Mouse (Mus musculus): ENCODE measurements at regions not wholly inside any gene's neighbourhood (a gene's known extent, or its start where the extent isn't known, plus 50 kb on each side); places are given as distances from the start of the nearest gene placed in this dataset.

DNA sequence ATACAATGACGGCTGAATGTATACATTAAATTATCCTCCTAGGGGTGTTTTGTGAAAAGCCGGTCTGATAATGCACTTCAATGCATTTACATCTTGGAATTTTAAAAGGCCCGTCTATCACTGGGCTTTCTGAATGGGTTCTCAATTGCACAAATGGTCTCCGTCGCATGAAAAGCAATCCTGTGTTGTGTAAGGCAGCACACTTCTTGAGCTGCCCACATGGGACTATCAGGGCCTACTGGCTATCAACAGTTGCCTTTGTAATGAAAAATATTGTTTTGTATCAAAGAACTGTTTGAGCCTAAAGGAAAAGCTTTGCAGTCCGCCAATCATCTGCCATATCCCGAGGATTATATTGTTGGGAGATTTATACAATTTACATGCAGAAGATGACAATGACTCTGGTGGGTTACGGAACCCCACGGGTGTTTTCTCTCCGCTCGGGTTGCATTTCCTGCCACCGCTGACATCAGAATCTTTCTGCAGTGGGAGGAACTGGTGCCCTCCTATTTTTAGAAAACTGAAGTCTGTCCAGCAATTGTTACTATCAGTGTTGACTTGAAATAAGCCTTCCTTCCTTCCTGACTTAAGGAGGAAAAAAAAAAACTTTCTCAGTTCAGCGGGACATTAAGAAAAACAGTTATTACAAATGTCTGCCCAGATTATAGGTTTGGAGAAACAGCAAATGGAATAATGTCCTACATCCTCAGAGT is 118.7 kb downstream of the Tmem26 start:
- DNase-seq (ENCODE audit: low read depth, low spot score), result no peak

DNA sequence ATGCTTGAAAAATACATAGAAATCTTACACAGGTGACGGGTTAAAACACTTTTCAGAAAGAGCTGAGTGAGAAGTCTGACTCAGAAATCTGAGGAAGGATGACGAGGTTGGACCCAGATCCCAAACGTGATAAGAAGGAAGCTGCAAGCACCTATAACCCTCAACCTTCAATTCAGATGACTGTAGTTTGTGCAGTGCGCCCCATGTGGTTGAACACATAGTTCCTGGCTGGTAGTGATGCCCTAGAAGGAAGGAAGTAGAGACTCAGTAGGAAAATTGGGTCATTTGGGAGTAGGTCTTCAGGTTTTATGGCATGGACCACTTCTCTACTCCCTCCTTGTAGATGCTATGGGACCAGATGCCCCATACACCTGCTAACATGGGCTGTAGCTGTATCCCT is 120.6 kb downstream of the Tmem26 start:
- DNase-seq (ENCODE audit: low read depth, low spot score), result peak; percentile 21

DNA sequence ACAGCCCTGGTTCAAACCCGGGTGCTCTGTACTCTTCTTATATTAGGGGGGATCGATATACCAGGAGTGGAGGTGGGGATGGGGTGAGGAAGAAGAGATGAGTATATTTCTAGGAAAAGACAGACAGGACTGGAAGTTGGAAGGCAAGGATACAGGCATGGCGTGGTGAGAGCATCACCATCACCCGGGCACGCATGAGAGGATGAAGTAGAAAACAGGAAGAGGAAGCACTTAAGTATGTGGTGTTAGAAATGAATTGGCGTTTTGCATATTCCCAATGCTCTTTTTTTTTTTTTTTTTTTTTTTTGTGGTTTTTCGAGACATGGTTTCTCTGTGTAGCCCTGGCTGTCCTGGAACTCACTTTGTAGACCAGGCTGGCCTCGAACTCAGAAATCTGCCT is 121.2 kb downstream of the Tmem26 start:
- no peak for DNase-seq (ENCODE audit: low read depth, low spot score)

DNA sequence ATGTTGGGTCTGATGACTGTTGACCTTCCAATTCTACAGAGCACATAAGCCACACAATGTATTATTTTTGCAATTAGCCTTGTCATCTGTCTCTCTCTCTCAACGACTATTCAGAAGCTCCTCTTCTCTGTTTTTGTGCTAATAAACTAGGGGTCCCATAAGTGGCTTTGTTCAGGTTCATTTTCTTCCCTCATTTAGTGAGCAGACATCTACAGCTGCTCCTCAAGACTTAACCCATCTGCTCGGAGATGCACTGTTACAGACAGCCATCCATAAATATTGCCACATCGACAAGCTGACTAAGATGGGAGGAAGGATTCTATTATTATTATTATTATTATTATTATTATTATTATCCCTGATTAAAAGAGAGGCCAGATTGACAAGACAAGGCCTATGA is 127.7 kb downstream of the Tmem26 start:
- DNase-seq (ENCODE audit: low read depth, low spot score), result no peak

DNA sequence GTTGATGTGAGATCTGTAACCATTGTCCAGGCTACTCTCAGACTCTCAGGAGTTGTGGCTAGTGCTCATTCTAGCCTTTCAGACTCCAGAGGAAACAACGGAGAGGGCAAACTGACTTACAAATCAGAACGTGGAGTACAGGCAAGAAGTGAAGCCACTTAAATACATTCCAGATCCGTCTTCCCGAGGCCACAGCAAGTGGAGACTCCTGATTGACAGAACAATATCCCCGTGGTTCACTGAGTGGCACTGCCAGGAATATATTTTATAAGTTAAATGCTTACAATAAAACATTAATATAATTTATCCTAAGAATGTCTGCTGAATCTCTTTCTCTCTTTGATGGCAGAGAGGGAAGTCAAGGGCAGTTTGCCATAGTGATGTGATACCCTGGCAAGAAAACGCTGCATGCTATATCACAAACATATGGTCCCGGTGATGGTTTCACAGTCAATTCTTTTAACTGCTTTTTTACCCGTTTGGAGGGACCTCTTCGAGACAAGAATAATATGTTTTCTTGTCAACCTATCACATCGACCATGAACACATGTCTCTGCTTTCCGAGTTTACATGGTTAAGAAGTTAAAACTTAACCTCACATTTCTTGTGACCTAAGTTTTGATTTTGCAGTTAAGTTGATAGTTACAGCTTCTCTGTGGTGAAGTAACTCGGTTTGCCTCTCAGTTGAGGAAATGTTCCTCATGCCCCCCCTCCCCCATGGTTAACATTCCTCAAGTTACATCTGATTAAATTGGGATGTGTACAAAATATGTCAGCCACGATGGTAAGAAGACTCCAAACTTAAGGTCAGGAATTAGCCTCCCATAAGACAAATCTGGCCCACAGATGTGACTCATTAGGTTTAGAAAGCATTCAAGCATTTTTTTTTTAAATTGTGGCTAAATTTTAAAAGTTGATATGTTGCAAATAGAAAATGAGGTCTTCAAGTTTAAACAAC is 132.8 kb downstream of the Tmem26 start:
- no peak for DNase-seq (ENCODE audit: low read depth, low spot score)

DNA sequence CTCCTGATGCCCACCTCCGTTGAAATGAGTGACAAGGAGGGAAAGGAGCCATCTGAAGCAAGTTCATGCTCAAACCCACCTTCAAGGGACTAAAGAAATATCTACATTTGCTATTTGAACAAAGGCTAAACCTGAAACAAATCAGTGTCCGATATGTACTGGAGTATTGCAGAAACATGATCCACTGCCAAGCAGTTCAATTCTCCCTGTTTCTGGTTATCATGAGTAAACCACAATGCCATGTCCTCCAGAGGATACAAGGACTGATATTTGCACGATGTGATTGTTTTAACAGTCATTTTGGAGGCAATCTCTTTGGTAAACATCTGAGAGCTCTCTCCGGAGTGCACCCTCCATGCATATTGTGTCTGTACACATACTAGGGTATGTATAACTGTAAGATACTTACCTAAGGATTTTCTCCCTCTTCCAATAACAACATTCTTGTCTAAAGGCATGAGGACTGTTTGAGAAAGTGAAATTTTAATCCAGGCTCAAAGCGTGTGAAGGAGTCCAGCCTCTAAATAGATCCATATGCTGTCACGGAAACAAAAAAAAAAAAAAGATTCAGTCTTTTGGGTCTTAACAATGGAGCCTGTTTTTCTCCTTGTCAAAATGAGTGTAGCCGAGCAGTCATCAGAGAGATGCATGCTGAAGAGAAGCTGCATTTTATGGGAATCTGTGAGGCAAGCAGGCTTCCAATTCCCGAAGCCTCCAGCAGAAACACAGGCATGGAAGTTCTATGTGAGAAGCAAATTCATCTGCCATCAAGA is 141.3 kb downstream of the Tmem26 start:
- DNase-seq (ENCODE audit: low read depth, low spot score), result no peak

DNA sequence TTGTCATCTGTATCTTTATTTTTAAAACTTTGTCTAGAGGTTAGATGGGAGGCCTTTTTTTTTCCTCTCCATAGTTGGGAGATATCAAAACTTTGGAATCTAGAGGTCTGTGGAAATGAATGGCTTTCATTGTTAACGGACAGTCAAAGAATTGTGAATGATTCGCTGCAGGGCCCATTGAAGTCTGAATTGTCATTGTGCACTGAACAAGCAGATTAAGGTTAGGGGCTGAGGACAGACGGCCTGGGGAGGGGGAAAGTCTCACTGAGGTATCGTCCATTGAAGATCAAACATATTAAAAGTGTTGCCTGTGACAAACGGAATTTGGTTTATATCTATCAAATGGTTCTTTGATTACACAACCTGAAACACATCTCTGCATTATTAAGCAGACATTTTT is 142.3 kb downstream of the Tmem26 start:
- no peak for DNase-seq (ENCODE audit: low read depth, low spot score)

DNA sequence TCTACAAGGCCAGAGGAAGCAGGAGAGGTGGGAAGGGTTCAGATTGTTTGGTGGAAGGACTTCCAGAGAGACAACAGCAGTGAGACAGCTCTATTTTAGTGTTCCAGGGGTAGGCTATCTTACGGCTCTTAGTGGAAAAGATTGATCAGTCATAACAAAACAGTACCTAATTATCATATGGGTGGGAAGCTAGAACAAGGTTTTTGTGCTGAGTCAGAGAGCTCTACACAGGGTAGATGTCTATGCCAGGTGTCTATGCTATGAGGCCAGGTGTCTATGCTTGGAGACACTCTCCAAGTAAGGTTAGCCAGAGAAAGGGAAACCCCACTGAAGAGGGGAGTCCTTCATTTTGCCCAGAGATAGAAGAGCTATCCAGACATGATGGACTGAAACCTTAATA is 143.9 kb downstream of the Tmem26 start:
- DNase-seq (ENCODE audit: low read depth, low spot score), result no peak

DNA sequence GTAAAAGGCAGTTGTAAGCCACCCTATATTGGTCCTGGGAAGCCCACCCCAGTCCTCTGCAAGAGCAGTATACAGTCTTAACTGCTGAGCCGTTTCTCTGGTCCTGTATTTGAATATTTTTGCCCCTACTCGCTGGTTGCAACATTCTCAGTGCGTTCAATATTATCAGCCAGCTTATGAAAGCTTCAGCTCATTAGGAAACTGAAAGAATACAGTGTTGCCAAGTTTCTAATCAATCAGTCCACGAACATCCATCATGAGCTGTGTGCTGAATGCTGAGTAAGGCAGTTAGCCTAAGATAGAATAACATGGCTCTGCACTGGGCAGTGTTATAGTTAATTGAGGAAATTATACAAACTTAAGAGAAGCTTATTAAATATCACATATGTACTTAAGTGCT is 148.7 kb downstream of the Tmem26 start:
- no peak for DNase-seq (ENCODE audit: low read depth, low spot score)

DNA sequence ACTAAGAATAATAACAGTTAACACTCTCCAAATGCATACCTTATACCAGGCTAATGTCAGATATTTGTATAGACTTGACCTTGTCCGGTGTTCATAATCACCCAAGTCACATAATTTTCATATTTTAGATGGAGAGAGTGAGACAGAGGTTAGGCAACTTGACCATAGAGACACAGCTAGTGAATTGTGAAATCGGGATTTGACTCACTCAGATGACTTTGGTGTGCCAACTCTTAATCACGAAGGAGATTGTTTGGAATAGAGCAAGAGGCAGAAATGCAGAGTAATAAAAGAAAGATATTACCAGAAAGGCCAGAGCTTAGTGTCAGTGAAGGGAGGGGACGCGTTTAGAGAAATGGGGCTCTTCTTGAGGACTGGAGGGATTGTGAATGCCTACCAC is 152.2 kb downstream of the Tmem26 start:
- no peak for DNase-seq (ENCODE audit: low read depth, low spot score)

DNA sequence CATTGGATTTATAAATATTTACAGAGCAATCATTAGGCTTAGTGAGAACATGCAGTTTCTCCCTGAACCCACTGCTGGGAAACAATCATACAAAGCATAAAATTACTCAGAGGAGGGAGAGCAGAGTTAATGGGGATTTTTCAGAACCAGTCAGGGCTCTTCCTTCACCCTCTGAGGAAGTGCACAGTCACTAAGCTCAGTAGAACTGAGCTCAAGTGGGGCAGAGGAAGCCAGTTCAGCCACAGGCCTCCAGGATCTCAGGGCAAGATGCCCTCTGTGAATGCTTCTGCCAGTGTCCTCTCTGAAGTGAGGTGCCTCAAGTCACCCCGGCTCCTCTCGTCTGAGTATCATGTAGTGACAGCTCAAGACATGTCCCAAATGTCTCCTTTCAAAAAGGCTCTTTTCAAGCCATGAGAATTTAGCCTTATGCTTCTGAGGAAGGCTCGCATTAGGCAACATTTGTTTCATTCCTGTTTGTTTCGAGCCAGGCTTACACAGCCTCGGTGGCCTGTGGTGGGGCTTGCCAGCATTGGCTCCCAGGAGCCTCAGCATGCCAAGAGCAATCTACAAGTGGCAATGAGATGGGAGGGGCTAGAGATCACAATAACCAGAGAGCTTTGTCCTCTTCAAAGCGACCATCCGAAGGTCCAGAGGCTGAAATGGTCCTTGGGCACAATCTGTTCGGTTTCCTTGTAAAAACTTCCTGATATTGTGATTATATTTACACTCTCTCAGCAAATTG is 169.8 kb downstream of the Tmem26 start:
- DNase-seq (ENCODE audit: low read depth, low spot score), result no peak

DNA sequence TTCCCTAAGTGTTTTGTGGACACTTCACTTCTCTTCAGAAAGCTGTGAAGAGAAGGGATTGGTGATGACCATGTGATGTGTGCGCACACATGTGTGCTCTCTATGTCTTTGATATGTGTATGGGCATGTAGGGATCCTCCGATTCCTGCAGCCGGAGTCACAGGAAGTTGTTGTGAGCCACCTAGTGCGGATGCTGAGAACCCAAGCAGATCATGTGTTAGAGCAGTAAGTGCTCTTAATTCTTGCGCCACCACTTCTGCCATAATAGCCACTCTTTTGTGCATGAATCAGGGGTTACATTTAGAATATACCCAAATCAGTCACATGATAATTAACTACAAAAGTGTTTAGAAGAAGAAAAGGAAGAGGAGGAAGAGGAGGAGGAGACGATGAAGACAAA is 170.7 kb downstream of the Tmem26 start:
- DNase-seq (ENCODE audit: low read depth, low spot score), result no peak

DNA sequence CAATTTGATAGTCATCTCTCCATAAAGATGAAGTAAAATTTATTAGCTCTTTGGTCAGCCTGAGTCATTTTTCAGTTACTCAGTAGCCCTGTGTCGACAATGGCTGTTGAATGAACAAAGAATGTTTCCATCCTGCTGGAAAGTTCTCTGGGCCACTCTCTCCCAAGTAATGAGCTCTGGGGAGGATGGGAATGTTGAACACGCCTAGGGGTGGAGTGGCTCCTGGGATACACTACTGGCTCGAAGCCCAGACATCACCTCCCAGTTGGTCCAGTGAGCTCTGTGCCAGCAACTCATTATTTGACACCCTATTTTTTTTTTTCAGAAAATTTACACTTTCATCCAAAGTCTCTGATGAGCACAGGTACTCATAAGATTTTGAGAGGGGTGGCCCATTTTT is 174.1 kb downstream of the Tmem26 start:
- DNase-seq (ENCODE audit: low read depth, low spot score), result no peak

DNA sequence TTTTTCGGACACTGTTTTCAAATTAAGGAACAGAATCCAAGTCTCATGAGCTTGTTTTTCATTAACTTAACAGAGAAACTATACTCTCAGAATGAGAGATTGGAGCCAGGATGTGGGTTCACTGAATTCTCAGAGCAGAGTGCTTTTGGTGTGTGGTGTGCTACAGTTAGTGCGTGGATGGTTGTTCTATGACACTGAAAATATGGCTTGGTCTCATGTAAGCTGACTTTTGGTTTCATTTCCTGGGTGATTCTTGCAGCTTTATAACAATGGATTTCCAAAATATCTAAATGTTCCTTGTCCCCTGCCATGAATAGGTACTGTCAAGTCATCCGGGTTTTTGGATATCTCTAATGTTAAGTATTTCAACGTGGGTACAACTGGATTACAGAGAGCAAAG is 177.7 kb downstream of the Tmem26 start:
- no peak for DNase-seq (ENCODE audit: low read depth, low spot score)

DNA sequence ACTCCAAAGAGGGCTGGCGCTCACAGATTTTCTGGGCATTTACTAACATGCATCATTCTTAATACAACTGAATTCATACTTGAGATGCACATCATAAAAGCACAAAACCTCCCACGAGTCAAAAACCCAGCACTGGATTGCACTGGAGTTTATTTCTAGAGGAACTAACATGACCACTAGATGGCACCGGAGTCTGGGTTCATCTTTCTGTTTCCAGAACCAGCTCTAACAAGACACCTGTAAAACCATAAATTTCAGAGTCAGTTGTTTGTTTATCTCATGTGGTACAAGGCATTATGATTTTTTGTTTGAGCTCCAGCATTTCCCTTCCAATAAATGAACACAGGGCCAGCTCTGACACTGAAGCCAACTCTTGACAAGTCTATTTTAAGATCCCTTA is 179.2 kb downstream of the Tmem26 start:
- DNase-seq (ENCODE audit: low read depth, low spot score), result peak; percentile 41

DNA sequence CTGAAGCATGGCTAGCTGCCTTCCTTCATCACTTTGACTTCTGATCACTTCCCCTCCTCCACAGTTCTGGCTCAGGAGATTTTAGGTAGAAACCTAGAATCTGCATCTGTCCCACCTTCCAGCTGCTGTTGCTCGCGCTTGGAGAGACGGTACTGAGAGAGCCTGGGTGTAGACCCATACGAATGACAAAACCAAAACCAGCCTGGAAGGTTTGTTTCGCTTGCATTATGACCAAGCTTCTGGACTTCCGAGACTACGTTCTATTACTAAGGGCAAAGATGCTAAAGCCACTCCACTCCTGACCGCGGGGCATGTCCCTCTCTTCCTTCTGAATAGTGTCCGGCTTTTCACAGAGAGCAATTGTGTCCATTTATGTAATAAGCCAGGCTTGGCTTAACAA is 180.9 kb downstream of the Tmem26 start:
- DNase-seq (ENCODE audit: low read depth, low spot score), result no peak

DNA sequence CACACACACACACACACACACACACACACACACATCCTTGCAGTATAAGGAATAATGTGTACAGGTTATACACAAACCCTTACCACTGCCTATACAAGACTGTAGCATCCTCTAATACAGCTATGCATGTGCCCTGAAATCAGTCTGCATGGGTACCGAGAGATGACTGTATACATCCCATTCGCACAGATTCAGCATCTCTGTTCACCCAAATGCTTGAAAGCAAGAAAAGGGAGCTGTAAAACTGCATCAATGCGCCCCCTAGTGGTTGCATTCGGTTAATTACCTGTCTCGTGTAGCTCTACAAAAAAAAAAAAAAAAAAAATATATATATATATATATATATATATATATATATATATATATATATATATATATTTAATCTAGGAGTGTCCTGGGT is 184.8 kb downstream of the Tmem26 start:
- DNase-seq (ENCODE audit: low read depth, low spot score), result peak; percentile 74

DNA sequence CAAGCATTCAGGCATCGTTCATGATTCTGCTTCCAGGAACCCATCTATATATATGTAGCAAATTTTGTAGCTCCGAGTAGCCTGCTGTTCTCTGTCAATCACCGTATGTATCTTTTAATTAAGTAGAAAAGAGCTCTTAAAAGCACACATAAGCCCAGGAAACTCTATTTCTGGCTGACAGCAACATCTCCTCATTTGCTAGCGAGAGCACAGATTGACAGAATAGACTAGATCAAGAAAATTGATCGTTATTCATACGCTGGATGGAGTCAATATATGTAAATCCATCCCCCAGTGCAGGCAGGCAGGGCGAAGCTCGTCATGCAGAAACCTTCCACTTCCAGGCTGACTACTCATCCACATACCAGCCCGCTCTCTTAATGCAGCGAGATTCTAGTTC is 185.6 kb downstream of the Tmem26 start:
- no peak for DNase-seq (ENCODE audit: low read depth, low spot score)

DNA sequence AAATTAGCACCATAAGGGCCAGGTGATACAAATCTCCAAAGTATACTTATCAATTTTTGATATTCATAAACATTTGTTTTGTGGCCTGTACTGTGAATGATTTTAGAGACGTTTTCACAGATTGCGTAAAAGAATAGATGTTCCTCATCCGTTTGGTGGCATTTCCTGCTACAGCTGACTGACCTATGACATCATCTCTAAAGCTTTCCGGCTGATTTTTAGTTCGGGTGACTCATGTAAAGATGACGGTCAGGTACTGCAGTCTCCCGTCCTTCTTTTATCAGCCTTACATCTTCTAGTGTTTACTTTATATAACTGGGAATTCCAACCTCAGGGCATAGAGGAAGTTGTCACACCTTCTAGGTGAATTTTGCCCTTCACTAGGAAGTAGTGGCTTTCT is 192.7 kb downstream of the Tmem26 start:
- DNase-seq (ENCODE audit: low read depth, low spot score), result no peak

DNA sequence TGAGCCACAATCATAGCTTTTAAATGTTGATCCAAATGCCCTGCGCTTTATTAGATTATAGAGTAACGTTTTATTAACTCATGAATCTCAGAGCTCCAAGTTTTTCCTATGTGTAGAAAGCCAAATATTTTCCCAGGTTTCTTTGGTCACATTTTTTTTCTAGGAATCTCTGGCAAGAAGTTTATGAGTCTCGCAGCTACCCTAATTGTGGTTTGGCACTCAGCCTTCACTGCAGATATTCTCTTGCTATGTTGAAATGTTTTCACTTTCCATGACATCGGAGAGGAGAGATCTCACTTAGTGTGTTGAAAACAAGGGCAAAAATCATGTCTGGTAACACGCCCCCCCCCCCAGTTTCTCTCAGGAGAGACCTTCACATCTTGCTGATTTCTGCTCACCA is 212.4 kb downstream of the Tmem26 start:
- no peak for DNase-seq (ENCODE audit: low read depth, low spot score)

DNA sequence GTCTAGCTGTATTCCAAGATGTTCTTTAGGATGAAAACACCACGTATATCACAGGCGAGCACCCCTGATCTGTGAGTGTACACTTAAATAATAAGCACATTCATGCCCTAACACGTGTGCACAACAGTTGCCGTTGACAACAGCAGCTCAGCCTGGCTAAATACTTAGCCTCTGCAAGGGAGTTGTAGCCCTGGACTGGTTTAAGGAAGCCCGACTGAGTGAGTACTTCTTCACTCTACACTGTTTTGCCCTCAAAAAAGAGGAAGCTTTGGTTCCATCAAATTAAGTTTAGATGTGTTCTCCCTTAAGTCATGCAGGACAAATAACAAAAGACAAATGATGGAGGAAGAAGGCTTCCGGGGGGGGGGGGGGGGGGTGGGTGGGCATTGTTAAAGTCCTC is 208.0 kb upstream of the Rhobtb1 start:
- no peak for DNase-seq (ENCODE audit: low read depth, low spot score)

DNA sequence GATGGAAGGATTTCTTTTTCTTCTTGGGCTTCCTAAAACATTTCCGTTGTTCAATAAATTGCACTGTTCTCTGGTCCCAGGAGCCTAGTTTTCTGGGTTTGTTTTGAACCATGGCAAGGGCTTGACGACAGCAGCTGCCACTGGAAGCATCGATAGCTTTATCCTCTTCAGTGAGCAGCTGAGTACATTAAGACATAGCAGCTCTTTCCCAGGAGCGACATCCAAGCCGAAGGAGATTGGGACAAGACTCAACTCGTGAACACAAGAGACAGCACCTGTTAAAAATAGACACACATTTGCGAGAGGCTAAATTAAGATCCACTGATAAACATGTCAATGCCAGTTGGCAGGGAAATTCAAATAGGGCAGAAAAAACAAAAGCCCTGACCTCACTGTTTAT is 194.7 kb upstream of the Rhobtb1 start:
- DNase-seq (ENCODE audit: low read depth, low spot score), result no peak

Data from R1 (cell line).